Mouse (Mus musculus) T-cell, adult 66 days (primary cell): Measurements from ENCODE around the gene Gm20696. TPM values are rescaled to one million over a fixed set of nuclear protein-coding genes. Genes with fewer than 3 reads are reported as not detected.

Source experiments
- total RNA-seq, 2 experiments: library from RNA; stranded (reverse); gene quantifications; 3 replicates in 1 of 2; 4 replicates in 1 of 2; pipeline ENCODE4 v1.2.4; 2023

Gene Gm20696
- total RNA-seq: 10 to 100 TPM; 48.2 to 57.8 TPM

GRCm38 (mm10) chr6:99666318-99667171 is at the start of gene Gm20696, which contains the start of gene Eif4e3:
TSS of gene Gm20696 (minus strand) at chr6:99666797.
TSS of gene Eif4e3 (minus strand) at chr6:99666771.

GRCm38 (mm10) chr6:99692206-99692915 is 25.8 kb upstream of the Gm20696 start, which contains the start of gene Gpr27:
TSS of gene Gpr27 (plus strand) at chr6:99692679.

DNA sequence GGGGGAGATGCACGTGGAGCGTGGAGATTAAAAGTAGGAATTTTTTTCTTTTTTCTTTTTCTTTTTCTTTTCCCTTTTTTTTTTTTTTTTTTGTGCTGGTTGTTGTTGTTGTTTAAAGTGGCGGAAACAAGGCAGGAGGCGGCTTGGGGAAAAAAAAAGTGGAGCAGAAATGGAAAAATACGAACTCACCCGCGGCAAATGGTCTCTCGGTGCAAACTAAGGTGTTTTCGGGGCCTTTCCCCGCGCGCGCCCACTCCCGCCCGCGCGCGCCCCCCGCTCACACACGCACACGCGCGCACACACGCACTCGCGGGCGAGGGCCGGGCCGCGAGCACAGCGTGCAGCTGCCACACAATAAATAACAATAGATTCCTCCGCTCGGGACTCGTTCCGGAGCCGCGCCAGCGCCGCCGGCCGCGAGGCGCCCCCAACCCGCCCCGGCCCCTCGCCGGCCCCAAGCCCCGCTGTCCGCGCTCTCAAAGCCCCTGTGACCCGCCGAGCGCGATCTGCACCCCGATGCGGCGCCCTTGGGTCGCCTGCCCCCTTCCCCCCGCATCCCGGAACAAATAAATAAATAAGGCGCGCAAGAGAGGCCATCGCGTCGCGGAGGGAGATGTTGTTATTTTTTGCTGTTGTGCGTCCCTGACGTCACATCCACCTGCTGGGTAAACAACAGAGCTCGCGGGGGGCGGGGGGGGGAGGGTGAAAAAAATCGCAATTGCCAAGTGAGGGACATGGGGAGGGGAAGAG is 144.1 kb downstream of the Gm20696 start, which contains the start of gene Foxp1:
Foxp1 (minus strand) TSS at position 363 of the 750 bp plus-strand sequence.

Other genes with a start within 250 kb of the Gm20696 start
- 100 to 1,000 TPM; 640 to 731 TPM for gene Foxp1, start 144.1 kb downstream of the Gm20696 start, total RNA-seq
- 10 to 100 TPM in 1 of 2 experiments, 1 to 10 TPM in 1; 9.1 to 10.6 TPM for gene Eif4e3, start within 50 bp of the Gm20696 start, total RNA-seq
- gene Gpr27, start 25.9 kb upstream of the Gm20696 start, total RNA-seq: not detected
- gene Prok2, start 59.6 kb upstream of the Gm20696 start, total RNA-seq: not detected